Mouse (Mus musculus) adrenal gland, adult 2 months (tissue): ENCODE measurements at regions not wholly inside any gene's neighbourhood (a gene's known extent, or its start where the extent isn't known, plus 50 kb on each side); places are given as distances from the start of the nearest gene placed in this dataset.

Experiments used
- DNase-seq: peaks from one replicate; pipeline ENCODE4 v3.0.0; 2021

DNA sequence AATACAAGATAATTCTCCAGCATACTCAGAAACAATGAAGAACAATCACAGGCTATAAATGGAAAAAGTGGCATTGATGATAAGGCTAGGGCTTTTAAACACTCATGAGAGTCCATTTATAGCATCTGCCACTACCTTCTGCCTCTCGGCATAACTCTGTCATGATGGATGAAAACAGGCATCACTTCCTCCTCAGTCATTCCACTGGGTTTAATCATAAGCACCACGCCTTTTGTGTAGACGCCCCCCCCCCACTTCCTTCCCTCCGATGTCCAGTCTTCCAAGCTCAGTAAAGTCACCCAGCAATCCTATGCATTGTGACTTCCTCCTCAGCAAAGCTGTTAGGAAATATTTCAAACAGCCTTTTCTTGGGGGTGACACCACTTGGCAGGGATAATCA is 63.1 kb upstream of the Dkk2 start:
- no peak for DNase-seq

GRCm38 (mm10) chr3:132023342-132023741 is 61.8 kb upstream of the Dkk2 start:
- no peak for DNase-seq

DNA sequence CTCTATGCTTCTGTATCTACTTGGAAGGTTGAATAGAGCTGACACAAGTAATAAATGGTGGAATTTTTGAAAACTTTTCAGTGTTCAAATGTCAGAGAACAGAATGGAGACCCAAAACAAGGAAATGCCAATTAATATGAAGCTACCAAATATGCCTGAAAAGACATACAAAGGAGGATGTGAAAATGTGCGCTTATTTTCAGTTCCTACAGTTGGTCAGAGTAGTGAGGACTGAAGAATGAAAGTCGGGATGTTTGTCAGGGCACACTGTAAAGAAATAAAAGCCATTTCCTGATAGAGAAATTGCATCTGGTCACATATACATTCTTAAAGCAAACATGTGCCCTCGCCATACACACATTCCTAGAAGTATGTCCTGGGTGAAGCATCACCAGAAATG is 56.0 kb upstream of the Dkk2 start:
- no peak for DNase-seq

GRCm38 (mm10) chr3:132033078-132033713 is 51.9 kb upstream of the Dkk2 start:
- no peak for DNase-seq

DNA sequence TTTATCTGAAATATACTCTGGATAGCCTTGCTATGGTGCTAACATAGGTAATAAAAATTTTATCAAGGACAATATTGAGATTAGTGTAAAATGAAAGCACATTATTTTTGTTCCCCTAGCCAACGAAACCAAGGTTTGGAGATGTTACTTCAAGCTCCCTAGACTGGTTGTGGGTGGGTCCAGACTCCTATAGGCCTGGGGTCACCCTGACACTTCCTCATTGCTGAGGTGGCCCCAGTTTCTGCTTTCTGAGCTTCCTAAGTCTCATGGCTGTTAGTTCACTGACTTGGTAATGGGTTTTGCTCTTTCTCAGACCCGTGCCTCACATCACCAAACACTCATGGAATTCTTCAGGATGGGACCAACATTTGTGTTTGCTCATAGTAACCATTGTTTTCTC is 49.9 kb upstream of the Dkk2 start:
- DNase-seq, result no peak
